28 mouse cellular contexts compared by ENCODE assay signal in the genomic region with DNA sequence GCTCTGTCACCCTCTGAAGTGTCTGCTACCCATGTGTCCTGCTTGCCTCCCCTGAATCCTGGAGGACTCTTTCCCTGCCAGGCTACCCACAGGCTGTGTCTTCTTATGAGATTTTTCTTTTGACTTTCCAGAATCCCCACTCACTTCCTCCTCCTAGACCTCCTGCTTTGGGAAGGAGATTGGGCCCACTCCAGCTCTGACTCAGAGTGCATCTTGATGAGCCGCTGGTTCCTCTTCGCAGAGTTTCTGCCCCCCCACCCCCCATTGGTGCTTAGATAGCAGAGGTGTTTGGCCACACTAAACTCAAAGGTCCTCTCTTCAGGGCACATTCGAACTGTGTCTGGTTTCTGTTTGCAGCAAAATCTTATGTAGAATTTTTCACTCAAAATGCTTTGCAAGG. TPM values are rescaled to one million over a fixed set of nuclear protein-coding genes. Genes with fewer than 3 reads are reported as not detected.
DNase-seq lines count a peak whose midpoint lies in the region; ATAC-seq and TF ChIP-seq lines count a peak whose summit lies in the region.
"Had no signal": no experiment of that assay in that cellular context is flagged by ENCODE, and none has a peak within 500 bp of the region (broad histone marks: within the 10 kb centered on the region; RNA-seq: fewer than 3 reads in every experiment).

No protein-coding gene starts in this region.

- peak; percentile 89 for ATAC-seq in frontal cortex, adult (ENCODE audit: low TSS enrichment)
- ATAC-seq in heart, embryonic 14.5 days (ENCODE audit: insufficient number of reproducible peaks, insufficient read depth, low FRiP score, low read depth) = no peak
- ATAC-seq in common myeloid progenitor, adult 5-6 weeks (replicated peaks; ENCODE audit: low read depth, poor library complexity, severe bottlenecking) = 0 out of 2 replicates have a peak, but pooled peaks have one; percentile 15
- ATAC-seq: forebrain, embryonic 13.5 days; inflammation-experienced regulatory T-cells, adult 6 months; midbrain, embryonic 16.5 days had no signal

- TF ChIP-seq EP300 in heart, adult 2 months (IDR thresholded peaks at IDR 0.05; ENCODE audit: insufficient read depth, low read depth, low read length) = no peak

- TF ChIP-seq POLR2A in heart, adult 2 months (IDR thresholded peaks at IDR 0.05; ENCODE audit: insufficient read depth, low read depth, low read length) = no peak

- no peaks in the 10 kb centered on the region for H3K9me3 ChIP-seq in heart, embryonic 14.5 days (ENCODE audit: control insufficient read depth, low read length)
- H3K9me3 ChIP-seq: forebrain, embryonic 13.5 days; hindbrain, embryonic 15.5 days; kidney, embryonic 15.5 days; limb, embryonic 13.5 days; neural tube, embryonic 12.5 days had no signal

- H3K79me2 ChIP-seq in heart, adult 2 months (replicated peaks; ENCODE audit: control insufficient read depth, insufficient read depth, low read length) = no peaks in the 10 kb centered on the region

- H3K4me3 ChIP-seq in heart, embryonic 14.5 days (ENCODE audit: control insufficient read depth in 1 of 2, insufficient read depth in 1 of 2, low read depth in 1 of 2, low read length in 2 of 2) = no peak overlapping the region
- no peak overlapping the region for H3K4me3 ChIP-seq in heart, adult 2 months
- H3K4me3 ChIP-seq: forebrain, embryonic 13.5 days; hindbrain, embryonic 15.5 days; kidney, embryonic 15.5 days; left cerebral cortex, adult 2 months; limb, embryonic 13.5 days; neural tube, embryonic 12.5 days had no signal

- H3K27me3 ChIP-seq in heart, embryonic 14.5 days (ENCODE audit: control insufficient read depth, insufficient read depth, low read length) = no peaks in the 10 kb centered on the region
- no peaks in the 10 kb centered on the region for H3K27me3 ChIP-seq in heart, adult 2 months (ENCODE audit: control insufficient read depth, insufficient read depth, low read length)
- H3K27me3 ChIP-seq: forebrain, embryonic 13.5 days; hindbrain, embryonic 15.5 days; kidney, embryonic 15.5 days; neural tube, embryonic 12.5 days had no signal

- WGBS in heart, embryonic 14.5 days = 19% methylated on average over 3 of the region's 3 CpGs
- 25% methylated on average over 3 of the region's 3 CpGs for WGBS in heart, adult 2 months

- H3K36me3 ChIP-seq in heart, embryonic 14.5 days (ENCODE audit: control insufficient read depth, insufficient read depth, low read length) = peaks cover 61% of the 10 kb centered on the region
- H3K36me3 ChIP-seq in heart, adult 2 months (ENCODE audit: control insufficient read depth, insufficient read depth, low read length) = no peaks in the 10 kb centered on the region

- H3K9ac ChIP-seq in heart, embryonic 14.5 days (ENCODE audit: low read length) = no peak overlapping the region
- H3K9ac ChIP-seq in heart, adult 2 months (ENCODE audit: low read depth, low read length) = no peak overlapping the region
- H3K9ac ChIP-seq: forebrain, embryonic 13.5 days; hindbrain, embryonic 15.5 days; kidney, embryonic 15.5 days; limb, embryonic 13.5 days; neural tube, embryonic 12.5 days had no signal

- no peak for DNase-seq in frontal cortex, postnatal 36 days (ENCODE audit: low spot score in 2 of 2)
- DNase-seq in heart, adult 2 months = no peak
- peak; percentile 18 for DNase-seq in 3134 (ENCODE audit: extremely low read depth, insufficient read length, low spot score)
- DNase-seq in gastrocnemius, postnatal 4 days (ENCODE audit: low spot score in 2 of 2) = no peak
- no peak for DNase-seq in adrenal gland, adult 18-20 months (ENCODE audit: low spot score in 2 of 2)
- DNase-seq: adrenal gland, adult 2 months; adrenal gland, postnatal 36 days; cerebellum, adult 2 months; cerebellum, postnatal 25 days; gastrocnemius, postnatal 25 days; kidney, adult 18-20 months; kidney, postnatal 25 days; lung, postnatal 4 days; right cerebral cortex, adult 18-20 months; spleen, adult 18-20 months; thymus, postnatal 25 days had no signal

- no peak overlapping the region for H3K4me2 ChIP-seq in heart, embryonic 14.5 days (ENCODE audit: low read length)
- H3K4me2 ChIP-seq: forebrain, embryonic 13.5 days; hindbrain, embryonic 15.5 days; kidney, embryonic 15.5 days; limb, embryonic 13.5 days; liver, embryonic 11.5 days; neural tube, embryonic 12.5 days had no signal

- intact Hi-C loops in heart, adult 2 months (cut with DNase I) = no loop called here

- TF ChIP-seq CTCF in heart, adult 2 months (IDR thresholded peaks at IDR 0.05) = no peak

- peaks cover 6 to 14% of the 10 kb centered on the region in 2 experiments for H3K4me1 ChIP-seq in heart, embryonic 14.5 days (ENCODE audit: control insufficient read depth in 2 of 2, insufficient read depth in 2 of 2, low read length in 2 of 2)
- H3K4me1 ChIP-seq in heart, adult 2 months (ENCODE audit: control insufficient read depth, insufficient read depth, low read length) = no peaks in the 10 kb centered on the region
- H3K4me1 ChIP-seq: hindbrain, embryonic 15.5 days; neural tube, embryonic 12.5 days had no signal

- H3K27ac ChIP-seq in heart, embryonic 14.5 days (replicated peaks in 1 of 2; ENCODE audit: control insufficient read depth in 1 of 2, insufficient read depth in 1 of 2, low read depth in 2 of 2, low read length in 2 of 2) = peak overlapping the region; percentile 51 to 63
- H3K27ac ChIP-seq in heart, adult 2 months = no peak overlapping the region
- H3K27ac ChIP-seq: forebrain, embryonic 13.5 days; hindbrain, embryonic 15.5 days; kidney, embryonic 15.5 days; left cerebral cortex, adult 2 months; limb, embryonic 13.5 days; neural tube, embryonic 12.5 days had no signal

RNA-seq across cellular contexts. Expression of a gene that starts 58.3 kb away (rescaled TPM):
- 42.6 and 45.3 TPM in 2 replicates for polyA plus RNA-seq in heart, embryonic 14.5 days (2014; fragmentation: Nextera tagmentation; extraction: Ambion mirVana)
- total RNA-seq in heart, adult 2 months (2021) = 100 to 1,000 TPM; 220 to 268 TPM
- polyA plus RNA-seq in heart, adult 2 months (2012; rRNA removed) = 121 and 213 TPM in 2 replicates
- 0.19 TPM in 1 of 2 replicates, not detected in the other for total RNA-seq in common myeloid progenitor, adult 5-6 weeks (2017)
- total RNA-seq in gastrocnemius, postnatal 4 days (2021) = 10 to 100 TPM; 27.6 to 33.8 TPM
- total RNA-seq in adrenal gland, adult 18-20 months (2021) = 10 to 100 TPM; 15.4 to 16.9 TPM

Comparison
In these comparisons a context has a peak if more than half of its experiments do, and no peak if none do; other contexts are left out.
1. RNA of a gene that starts 58.3 kb away (total RNA-seq): 220 to 268 TPM in heart, adult 2 months, 27.6 to 33.8 TPM in gastrocnemius, postnatal 4 days and 15.4 to 16.9 TPM in adrenal gland, adult 18-20 months; 0.19 TPM in common myeloid progenitor, adult 5-6 weeks; every median in the first group is over 10 times any median in the second.